ENCODE assay signal across 9 mouse cellular contexts in genomic region chr2:32509287-32509686, GRCm38 (mm10). TPM values are rescaled to one million over a fixed set of nuclear protein-coding genes. Genes with fewer than 3 reads are reported as not detected.
DNase-seq lines count a peak whose midpoint lies in the region; ATAC-seq and TF ChIP-seq lines count a peak whose summit lies in the region.
"Had no signal": no experiment of that assay in that cellular context is flagged by ENCODE, and none has a peak within 500 bp of the region (broad histone marks: within the 10 kb centered on the region; RNA-seq: fewer than 3 reads in every experiment).

No protein-coding gene starts in this region.

- H3K4me2 ChIP-seq in heart, postnatal 0 days (ENCODE audit: low read depth, low read length) = peak overlapping the region; percentile 15; the same call in 1 of the 2 replicates
- no peak overlapping the region for H3K4me2 ChIP-seq in liver, embryonic 11.5 days
- H3K4me2 ChIP-seq: limb, embryonic 13.5 days had no signal

- 8% methylated on average over 4 of the region's 4 CpGs for WGBS in heart, postnatal 0 days
- 20% methylated on average over 4 of the region's 4 CpGs for WGBS in liver, embryonic 11.5 days

- no peaks in the 10 kb centered on the region for H3K9me3 ChIP-seq in heart, postnatal 0 days (replicated peaks; ENCODE audit: control insufficient read depth, low read length)
- no peaks in the 10 kb centered on the region for H3K9me3 ChIP-seq in liver, embryonic 11.5 days (ENCODE audit: control insufficient read depth, low read length)

- H3K9ac ChIP-seq in heart, postnatal 0 days (replicated peaks; ENCODE audit: low read depth, low read length) = no peak overlapping the region
- no peak overlapping the region for H3K9ac ChIP-seq in liver, embryonic 11.5 days (ENCODE audit: low read depth, low read length)
- H3K9ac ChIP-seq: limb, embryonic 13.5 days had no signal

- TF ChIP-seq CTCF in layer of hippocampus, adult 2 months (conservative IDR thresholded peaks at IDR 0.05) = no peak
- TF ChIP-seq CTCF in heart, postnatal 0 days (IDR thresholded peaks at IDR 0.05; ENCODE audit: low read depth) = no peak

- H3K27ac ChIP-seq in layer of hippocampus, adult 2 months = peak overlapping the region; percentile 55
- H3K27ac ChIP-seq in heart, postnatal 0 days (ENCODE audit: low read depth) = peak overlapping the region; percentile 77
- H3K27ac ChIP-seq in liver, embryonic 11.5 days (ENCODE audit: low read depth, low read length) = peak overlapping the region; percentile 20; the same call in 1 of the 2 replicates

- H3K36me3 ChIP-seq in heart, postnatal 0 days (replicated peaks; ENCODE audit: control insufficient read depth, insufficient read depth, low read length) = no peaks in the 10 kb centered on the region
- no peaks in the 10 kb centered on the region for H3K36me3 ChIP-seq in liver, embryonic 11.5 days (ENCODE audit: control insufficient read depth, insufficient read depth, low read length)
- H3K36me3 ChIP-seq: limb, embryonic 13.5 days had no signal

- H3K4me1 ChIP-seq in heart, postnatal 0 days (ENCODE audit: control insufficient read depth, insufficient read depth) = 0 out of 2 replicates have a peak, but pooled peaks cover 5% of the 10 kb centered on the region
- peaks cover 17% of the 10 kb centered on the region for H3K4me1 ChIP-seq in liver, embryonic 11.5 days (replicated peaks; ENCODE audit: control insufficient read depth, insufficient read depth, low read length)

- TF ChIP-seq EP300 in heart, postnatal 0 days (IDR thresholded peaks at IDR 0.05; ENCODE audit: low read depth) = peak; percentile 84

- ATAC-seq in heart, postnatal 0 days (ENCODE audit: insufficient read depth, low read depth) = peak; percentile 62
- ATAC-seq in liver, embryonic 11.5 days (replicated peaks; ENCODE audit: low FRiP score) = no peak

- DNase-seq in layer of hippocampus, adult 2 months (ENCODE audit: low spot score in 2 of 2) = no peak
- no peak for DNase-seq in layer of hippocampus, adult 11-12 months (ENCODE audit: low spot score)
- DNase-seq in embryo, embryonic 10.5 days (ENCODE audit: low spot score) = peak; percentile 85
- DNase-seq in heart, postnatal 0 days (ENCODE audit: low spot score) = peak; percentile 40
- DNase-seq in liver, embryonic 11.5 days (ENCODE audit: low spot score) = no peak
- DNase-seq in ovary, postnatal 36 days (ENCODE audit: low spot score) = no peak
- DNase-seq in cerebellum, adult 8-10 months = no peak
- DNase-seq in thymus, postnatal 10 days (ENCODE audit: low spot score in 2 of 2) = no peak

- no peaks in the 10 kb centered on the region for H3K27me3 ChIP-seq in heart, postnatal 0 days (ENCODE audit: control insufficient read depth, insufficient read depth, low read length)
- H3K27me3 ChIP-seq in liver, embryonic 11.5 days (replicated peaks; ENCODE audit: control insufficient read depth, insufficient read depth, low read length) = no peaks in the 10 kb centered on the region
- H3K27me3 ChIP-seq: limb, embryonic 13.5 days had no signal

- H3K4me3 ChIP-seq in layer of hippocampus, adult 2 months = no peak overlapping the region
- no peak overlapping the region for H3K4me3 ChIP-seq in heart, postnatal 0 days (ENCODE audit: low read depth, low read length)
- H3K4me3 ChIP-seq in liver, embryonic 11.5 days (ENCODE audit: low read depth, low read length) = no peak overlapping the region
- H3K4me3 ChIP-seq: limb, embryonic 13.5 days had no signal

RNA-seq across cellular contexts. Expression of gene Fam102a, which starts 25.8 kb away (rescaled TPM):
- total RNA-seq in layer of hippocampus, adult 2 months (2021) = 10 to 100 TPM; 77.1 TPM
- total RNA-seq in heart, postnatal 0 days (2014; rRNA removed; ENCODE audit: low replicate concordance) = 11.2 and 12.3 TPM in 2 replicates
- 2.8 and 3.1 TPM in 2 replicates for polyA plus RNA-seq in heart, postnatal 0 days (2015; fragmentation: Nextera tagmentation; extraction: Ambion mirVana)
- polyA plus RNA-seq in liver, embryonic 11.5 days (2014; fragmentation: Nextera tagmentation; extraction: Ambion mirVana) = 4.1 and 6.5 TPM in 2 replicates

RNA-seq across cellular contexts. Expression of gene Slc25a25, which starts 58.0 kb away (rescaled TPM):
- total RNA-seq in layer of hippocampus, adult 2 months (2021) = 10 to 100 TPM; 54.5 to 57.6 TPM
- total RNA-seq in heart, postnatal 0 days (2014; rRNA removed; ENCODE audit: low replicate concordance) = 12.5 and 16.0 TPM in 2 replicates
- polyA plus RNA-seq in heart, postnatal 0 days (2015; fragmentation: Nextera tagmentation; extraction: Ambion mirVana) = 6.5 and 6.6 TPM in 2 replicates
- polyA plus RNA-seq in liver, embryonic 11.5 days (2014; fragmentation: Nextera tagmentation; extraction: Ambion mirVana) = 10.4 and 12.7 TPM in 2 replicates

RNA-seq across cellular contexts. Expression of gene Naif1, which starts 59.0 kb away (rescaled TPM):
- 1 to 10 TPM; 4.3 to 4.5 TPM for total RNA-seq in layer of hippocampus, adult 2 months (2021)
- total RNA-seq in heart, postnatal 0 days (2014; rRNA removed; ENCODE audit: low replicate concordance) = 3.2 and 4.2 TPM in 2 replicates
- polyA plus RNA-seq in heart, postnatal 0 days (2015; fragmentation: Nextera tagmentation; extraction: Ambion mirVana) = 3.3 and 3.5 TPM in 2 replicates
- 4.5 and 5.4 TPM in 2 replicates for polyA plus RNA-seq in liver, embryonic 11.5 days (2014; fragmentation: Nextera tagmentation; extraction: Ambion mirVana)

Comparison
In these comparisons a context has a peak if more than half of its experiments do, and no peak if none do; other contexts are left out.
1. DNase-seq: peak in embryo, embryonic 10.5 days (single experiment) and heart, postnatal 0 days (single experiment); none in layer of hippocampus, adult 2 months (0 of 2), layer of hippocampus, adult 11-12 months (single experiment), liver, embryonic 11.5 days (single experiment), ovary, postnatal 36 days (single experiment), cerebellum, adult 8-10 months (single experiment) and thymus, postnatal 10 days (0 of 2).
2. H3K27ac ChIP-seq: peak in every context shown above with its lines; median percentile 77 in heart, postnatal 0 days; 55 in layer of hippocampus, adult 2 months; 20 in liver, embryonic 11.5 days.